Mouse (Mus musculus) megakaryocyte, embryonic 14.5 days (primary cell): ENCODE measurements at regions not wholly inside any gene's neighbourhood (a gene's known extent, or its start where the extent isn't known, plus 50 kb on each side); places are given as distances from the start of the nearest gene placed in this dataset.

Source experiments
- FLI1 ChIP-seq: IDR thresholded peaks from 2 replicates; pipeline ENCODE4 v1.6.1; 2012; ENCODE audit warnings: low read length, inconsistent platforms, mixed read lengths
- GATA1 ChIP-seq: IDR thresholded peaks from 3 replicates; pipeline ENCODE4 v1.6.1; 2012; ENCODE audit warnings: mixed read lengths, low read length, inconsistent platforms, borderline replicate concordance

DNA sequence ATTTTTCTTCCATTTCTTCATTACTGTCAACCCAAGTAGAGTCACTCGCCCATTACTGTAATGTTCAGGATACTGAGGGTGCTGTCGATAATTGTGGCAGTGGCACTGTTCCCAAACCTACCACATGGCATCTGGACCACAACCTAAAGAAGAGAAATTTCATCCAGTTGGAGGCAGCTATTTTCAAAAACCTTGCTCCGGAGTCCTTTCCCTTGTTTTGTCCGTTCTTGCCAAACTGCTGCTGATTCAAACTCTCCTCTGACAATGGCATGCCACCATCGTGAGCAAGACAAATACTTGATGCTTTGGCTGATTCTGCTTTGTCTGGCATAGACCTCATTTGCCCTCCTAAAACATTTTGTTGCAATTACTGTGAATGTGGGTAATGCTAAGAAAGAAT is 176.9 kb upstream of the Spaca1 start:
- TF ChIP-seq GATA1 = no peak
- no peak for TF ChIP-seq FLI1
